Mouse (Mus musculus): ENCODE measurements at regions not wholly inside any gene's neighbourhood (a gene's known extent, or its start where the extent isn't known, plus 50 kb on each side); places are given as distances from the start of the nearest gene placed in this dataset.

DNA sequence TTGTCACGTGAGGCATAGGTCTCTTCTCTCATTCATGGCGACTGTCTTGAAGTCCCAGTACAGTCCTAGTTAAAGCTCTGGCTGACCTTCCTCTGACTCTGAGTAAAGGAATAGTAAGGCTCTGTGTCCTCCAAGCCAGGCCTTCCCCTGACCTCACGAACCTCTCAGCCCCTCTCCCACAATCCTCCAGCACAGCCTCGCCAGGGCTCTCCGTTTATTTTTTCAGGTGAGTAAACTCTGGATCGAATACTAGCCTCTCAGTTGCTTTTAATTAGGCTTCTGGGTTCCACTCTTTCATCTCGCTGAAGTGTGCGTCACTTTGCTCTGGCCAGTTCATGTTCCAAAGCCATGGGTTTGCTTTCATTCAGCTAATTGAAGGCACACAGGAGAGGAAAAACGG, 133.8 kb downstream of the Mylk4 start:
- DNase-seq = no peak

DNA sequence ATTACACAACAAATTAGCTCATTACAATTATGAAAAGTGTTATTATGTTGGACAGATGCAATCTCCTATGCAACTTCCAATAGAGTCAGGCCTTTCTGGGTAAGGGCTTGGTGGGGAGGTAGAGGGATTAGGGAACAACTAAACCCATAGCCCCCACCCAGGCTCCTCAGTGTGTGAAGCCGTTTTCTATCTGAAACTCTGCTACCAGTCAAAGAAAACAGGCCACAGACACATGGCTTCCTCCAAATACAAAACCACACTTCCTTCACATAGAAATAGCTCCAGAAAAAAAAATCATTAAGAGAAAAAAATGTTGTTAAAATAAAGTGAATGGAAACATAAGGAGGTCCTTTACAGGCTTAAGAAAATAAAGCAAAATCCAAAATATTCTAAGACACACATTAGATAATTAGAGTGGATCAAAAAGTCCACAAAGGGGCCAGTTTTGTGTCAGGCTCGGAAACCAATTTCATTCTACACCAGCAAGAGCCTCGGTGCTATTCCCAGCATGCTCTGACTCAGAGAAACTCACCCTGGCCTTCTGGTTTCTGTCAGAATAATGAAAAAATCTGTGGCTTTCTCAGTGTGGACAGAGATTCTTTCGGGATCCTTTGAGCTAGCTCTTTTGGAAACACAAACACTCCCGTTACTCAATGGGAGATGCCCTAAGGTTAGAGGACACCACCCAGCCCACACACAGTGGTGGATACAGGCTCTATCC, 140.6 kb downstream of the Mylk4 start:
- DNase-seq = no peak

DNA sequence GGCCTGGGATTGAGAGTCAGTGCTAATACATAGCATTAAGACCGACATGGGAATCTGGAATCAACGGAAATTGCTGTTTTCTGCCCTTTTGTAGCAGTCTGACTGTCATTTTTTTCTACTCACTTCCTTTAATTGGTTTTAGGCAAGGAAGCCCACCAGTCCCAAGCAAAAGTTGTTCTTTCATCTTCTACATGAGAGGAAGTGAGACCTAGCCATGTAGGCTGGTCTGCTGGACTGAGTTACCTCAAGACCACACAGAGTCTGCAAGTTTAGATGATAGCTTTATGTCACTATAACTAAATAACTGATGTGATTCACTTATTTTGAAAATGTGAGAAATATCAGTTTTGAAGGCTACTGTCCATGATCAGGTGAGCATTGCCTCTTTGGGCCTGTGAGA, 142.8 kb downstream of the Mylk4 start:
- DNase-seq = no peak

DNA sequence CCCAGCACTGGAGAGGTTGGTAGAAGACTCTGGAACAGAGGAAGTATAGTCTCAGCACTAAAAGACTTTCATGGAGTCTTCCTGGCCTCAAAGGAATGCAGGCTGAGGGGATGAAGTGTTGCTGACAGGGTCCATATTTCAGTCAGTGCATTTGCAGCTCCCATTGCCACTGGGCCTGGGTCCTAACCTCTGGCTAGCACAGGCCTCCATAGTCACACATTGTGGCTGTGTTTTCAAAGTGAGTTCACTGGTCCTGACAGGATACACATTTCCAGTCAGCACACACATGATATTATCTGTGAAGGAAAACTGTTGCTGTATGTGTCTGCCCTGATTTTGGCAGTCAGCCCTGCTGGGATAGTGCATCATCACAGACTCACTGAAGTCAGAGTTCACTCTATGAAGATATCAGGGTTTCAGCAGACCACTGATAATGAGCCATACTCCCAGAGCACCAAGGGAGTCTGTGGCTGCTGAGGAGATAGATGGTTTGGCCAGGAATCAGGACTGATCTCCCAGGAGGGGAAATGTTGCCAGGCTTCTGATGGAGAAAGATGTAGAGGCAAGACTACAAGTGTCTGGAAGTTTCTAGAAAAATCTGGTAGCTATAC, 153.5 kb downstream of the Mylk4 start:
- no peak for DNase-seq

DNA sequence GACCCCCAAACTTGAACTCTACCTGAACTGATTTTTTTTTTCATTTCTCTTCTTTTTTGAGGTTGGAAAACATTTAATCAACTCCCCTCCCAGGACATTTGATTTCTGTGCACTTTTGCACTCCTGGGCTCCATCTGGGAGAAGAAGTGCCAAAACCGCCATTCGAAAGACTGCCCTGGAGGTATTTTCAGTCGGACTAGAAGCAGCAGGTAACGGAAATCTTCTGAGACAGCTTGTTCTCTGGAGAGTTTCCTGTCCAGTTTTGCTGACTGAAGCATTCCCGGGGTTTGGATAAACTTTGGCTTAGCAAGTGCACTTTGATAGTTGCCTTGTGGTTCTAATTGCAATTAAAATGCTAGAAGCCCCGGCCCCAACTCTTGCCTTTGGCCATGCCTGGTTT, 169.8 kb downstream of the Mylk4 start:
- no peak for DNase-seq

DNA sequence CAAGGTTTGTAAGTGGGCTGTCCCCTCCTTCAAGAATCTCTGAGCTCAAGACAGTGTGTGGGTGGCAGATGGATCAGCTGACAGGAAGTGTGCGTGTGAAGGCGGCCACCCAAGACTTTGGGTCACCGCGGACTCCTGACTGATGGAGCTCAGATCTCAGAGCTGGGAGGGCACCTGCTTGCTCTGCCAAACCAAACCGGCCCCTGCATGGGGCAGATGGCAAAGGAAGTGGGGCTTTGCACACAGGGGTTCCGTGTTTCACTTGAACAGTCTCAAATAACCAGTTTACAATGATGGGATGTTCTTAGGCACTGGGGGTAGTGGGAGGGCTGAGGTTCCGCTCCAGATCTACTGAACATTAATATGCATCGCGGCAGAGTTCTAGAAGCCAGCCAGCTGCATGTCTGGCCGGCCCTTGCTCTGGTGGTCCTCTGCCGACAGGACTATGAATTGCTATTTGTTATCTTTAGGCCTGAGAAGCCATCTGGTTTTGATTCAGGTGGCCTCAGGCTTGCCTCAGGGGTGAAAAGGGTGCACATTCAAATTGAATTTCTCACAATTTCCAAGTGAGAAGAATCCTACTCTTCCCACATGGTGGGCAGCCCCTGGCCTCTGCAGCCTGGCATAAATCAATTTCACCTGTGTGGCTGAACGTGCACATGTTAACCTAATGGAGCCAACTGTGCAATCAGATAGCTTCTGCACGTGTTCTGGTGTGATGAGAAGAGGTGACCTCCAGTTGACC, 172.0 kb downstream of the Mylk4 start:
- DNase-seq = no peak

DNA sequence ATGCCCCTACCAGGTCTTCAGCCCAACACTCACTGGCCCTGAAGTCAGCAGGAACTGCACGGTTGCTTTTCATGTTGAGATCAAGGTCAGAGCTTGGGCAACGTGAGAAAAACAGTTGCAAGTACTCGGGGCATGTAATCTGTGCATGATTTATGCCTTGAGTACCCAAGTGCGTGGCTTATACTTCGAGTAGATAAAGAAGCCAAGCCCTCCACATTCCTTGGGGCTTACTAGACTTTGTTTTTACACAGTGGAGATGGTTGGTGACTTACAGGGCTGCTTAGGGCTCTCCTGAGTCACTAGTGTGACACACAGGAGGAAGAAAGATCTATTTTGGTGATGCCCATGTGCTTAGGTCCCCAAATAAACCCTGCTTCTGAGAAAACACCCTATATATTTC, 172.8 kb downstream of the Mylk4 start:
- DNase-seq = no peak

DNA sequence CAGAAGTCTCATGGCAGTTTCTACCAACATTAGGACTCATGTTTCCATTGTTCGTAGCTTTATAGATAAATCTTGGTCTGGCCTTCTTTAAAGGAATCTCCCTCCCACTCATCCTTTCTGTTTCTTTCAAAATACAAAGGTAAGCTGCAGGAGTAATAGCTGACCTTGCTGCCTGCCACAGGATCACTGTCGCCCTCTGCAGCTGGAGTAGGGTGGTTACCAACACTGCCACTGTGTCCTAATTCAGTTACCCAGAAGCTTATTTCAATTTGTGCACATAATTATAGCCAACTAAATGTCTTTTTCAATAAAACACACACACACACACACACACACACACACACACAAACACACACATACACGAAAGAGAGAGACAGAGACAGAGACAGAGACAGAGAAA, 175.3 kb downstream of the Mylk4 start:
- no peak for DNase-seq

DNA sequence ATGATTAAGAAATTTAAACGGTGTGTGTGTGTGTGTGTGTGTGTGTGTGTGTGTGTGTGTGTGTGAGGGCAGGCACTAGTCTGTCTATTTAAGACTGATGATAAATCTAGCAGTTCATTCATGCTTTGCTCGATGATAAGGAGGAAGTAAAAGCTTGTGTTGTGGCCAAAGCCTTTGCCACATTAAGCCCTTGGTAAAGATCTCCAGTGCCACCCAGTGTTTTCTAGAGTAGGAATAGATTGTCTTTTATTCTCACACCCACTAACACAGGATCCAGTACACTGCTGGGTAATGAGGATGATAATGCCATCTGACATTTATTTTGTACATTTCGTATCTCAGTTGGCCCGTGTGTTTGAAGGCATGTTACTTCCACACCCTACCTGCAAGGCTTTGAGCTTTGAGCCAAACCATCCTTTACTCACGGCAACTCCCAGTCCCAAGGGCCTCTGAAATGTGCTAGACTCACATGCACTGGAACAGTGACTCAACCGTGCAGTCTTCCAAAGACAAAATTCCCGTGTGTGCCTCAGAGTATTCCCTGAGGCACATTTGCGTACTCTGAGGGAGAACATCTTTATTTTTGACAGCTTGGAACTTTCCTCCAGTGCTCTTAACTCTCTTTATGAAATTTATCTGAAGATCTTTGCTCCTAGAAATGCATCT, 179.7 kb downstream of the Mylk4 start:
- no peak for DNase-seq

DNA sequence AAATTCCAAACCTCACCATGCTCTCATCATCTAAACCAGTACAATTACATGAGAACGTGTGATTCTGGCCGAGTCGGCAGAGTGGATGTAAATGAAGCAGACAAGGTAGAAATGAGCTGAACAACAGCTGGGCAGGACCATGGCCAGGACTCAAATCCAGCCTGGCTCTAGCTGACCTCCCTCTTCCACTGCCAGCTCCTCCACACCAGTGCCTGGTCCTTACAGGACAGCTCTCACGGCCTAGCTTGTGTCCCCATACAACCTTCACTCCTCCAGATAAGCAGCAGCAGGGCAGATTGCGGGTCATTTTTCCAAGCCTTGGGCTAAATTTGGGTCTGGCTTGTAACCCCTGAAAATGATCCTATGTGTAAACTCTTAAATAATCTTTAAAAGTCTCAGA, 182.4 kb downstream of the Mylk4 start:
- no peak for DNase-seq

DNA sequence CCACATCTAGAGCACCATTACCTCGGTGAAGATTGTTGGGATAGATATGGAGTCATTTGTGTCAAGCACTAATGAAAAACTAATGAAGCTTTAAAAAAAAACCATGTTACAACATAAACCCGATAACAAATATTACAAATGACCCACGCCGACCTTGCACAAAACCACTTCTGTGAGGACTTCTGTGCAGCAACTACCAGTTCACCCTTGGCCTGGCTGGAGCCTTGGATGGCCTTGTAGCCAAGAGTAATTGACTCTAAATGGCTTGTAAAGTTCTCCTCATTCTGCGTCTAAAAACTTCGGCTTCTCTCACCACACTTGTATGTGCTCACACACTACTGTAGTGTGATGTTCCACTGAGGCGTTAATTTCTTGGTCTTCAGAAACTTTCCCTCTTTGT, 190.1 kb downstream of the Mylk4 start:
- DNase-seq = no peak

DNA sequence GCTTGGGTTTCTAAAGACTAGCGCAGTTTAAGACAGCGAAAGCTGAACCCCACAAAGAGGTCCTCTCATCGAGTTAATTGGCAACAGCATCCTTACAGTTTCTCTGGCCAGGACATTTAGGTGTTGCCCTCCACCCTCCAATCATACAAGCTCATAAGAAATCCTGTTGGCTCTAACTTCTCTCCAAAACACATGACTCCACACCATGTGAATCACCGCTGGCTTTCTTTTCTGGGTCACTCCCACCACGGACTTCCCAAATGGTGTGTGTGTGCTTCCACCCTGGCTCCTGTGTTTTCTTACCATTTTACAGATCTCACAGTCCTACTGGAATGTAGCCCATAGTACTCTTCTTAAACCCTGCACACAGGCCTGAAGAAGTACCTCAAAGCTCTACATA, 190.6 kb downstream of the Mylk4 start:
- DNase-seq = no peak

DNA sequence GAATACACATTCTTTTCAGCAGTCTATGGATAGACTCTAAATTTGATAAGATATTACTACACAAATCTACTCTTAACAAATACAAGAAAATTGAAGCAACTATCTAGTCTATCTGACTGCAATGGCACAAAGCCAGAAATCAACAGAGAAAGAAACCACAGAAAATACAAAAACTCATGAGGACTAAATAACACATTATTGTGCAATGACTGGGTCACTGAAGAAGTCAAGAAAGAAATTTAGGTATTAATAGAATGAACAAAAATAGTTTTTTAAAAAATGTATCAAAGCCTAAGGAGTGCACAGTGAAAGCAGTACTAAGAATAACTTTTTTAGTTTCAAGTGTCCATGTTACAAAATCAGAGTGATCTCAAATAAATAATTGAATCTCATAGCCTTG, 202.2 kb downstream of the Mylk4 start:
- no peak for DNase-seq

DNA sequence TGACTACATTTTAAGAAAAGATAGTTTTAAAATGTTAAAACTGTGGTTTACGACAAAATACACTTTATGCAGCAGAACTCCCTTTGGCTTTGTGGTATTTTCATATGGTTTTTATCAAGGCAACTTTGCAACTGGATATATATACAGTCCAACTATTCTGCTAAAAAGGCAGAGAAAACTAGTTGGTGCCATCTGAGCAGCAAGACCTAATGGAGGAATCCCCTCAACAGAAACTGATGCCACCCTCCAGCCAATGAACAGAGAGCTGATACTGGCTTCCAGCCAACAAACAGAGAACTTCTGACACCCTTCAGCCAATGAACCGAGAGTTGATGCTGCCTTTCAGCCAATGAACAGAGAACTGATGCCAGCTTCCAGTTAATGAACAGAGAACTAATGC, 215.9 kb downstream of the Mylk4 start:
- no peak for DNase-seq

DNA sequence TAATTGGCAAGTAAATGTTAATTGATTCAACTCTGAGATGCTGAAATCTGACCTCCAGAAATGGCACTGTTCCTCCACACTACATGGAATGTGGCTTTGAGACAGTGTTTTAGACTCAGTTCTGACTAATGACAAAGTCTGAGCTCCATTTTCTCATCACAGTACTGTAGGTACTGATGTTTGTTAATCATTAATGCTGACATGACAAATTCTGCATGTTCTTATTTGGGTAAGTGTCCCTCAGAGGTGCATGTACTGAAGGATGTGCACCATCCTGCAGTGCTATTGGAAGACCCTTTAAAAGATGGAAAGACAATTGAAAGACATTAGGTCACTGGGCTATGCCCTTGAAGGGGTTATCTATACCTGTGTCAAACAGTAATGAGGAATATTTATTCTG, 222.1 kb upstream of the Gmds start:
- no peak for DNase-seq

DNA sequence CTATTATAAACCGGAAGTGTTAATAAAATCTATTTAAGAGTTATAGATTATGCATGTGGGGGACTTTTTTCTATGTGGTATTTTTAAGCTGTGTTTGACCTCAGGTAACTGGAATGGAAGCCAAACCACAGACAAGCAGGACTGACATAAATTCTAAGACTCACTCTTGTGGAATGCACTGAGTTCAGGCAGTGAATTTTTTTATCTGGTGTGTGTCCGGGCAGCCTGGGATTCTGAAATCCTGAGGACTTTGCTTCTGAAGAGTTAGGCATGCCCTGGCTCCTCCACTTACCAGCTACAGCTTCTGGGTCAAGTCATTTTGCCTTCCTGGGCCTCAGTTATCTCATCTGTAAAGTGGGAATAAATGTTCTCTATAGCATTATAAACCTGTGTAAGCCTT, 217.9 kb upstream of the Gmds start:
- no peak for DNase-seq

DNA sequence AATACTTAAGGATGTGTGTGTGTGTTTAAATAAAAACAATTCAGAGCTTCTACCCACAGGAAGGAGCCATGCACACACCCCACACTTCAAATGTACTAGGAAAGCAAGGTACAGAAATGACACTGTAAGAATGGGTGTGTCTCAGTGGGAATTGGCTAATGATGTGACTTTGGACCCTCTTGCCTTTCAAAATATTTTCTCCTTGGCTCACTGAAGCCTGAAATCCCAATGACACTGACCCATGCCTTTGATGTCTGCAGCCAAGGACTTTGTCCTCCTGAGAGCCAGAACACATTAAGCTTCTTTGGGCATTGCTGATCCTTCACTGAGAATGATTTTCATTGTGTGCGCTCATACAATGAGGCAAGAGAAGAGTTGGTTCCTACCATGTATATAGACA, 216.5 kb upstream of the Gmds start:
- no peak for DNase-seq

DNA sequence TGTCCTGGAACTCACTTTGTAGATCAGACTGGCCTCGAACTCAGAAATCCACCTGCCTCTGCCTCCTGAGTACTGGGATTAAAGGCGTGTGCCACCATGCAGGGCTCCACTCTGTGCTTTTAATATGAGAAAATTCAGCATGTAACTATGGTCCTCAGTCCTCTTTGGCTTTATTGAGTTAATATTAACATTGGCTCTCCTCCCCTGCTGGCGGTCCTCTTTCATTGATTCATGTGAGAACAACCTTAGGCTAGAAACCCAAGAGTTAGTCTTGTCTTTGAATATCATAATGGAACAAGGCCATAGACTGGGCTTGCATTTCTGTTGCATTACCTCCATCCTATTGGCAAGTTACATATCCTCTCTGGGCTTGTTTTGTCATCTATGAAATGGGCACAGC, 216.1 kb upstream of the Gmds start:
- no peak for DNase-seq

DNA sequence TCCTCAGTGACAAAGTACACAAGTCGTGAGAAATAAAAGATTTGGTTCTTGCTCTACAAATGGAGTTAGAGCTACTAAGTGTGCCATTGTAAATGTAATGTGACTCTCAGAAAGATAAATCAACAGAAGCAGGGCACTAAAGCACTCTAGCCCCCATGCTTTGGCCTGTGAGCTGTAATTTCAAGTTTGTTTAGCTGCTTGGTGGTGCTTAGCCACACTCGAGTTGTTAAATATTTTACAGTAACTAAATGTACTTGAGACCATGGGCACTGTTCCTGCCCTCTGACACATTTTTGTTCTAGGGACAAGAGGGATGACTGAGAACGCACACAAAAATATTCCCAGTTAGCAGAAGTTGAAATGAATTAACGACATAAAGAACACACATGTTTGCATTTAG, 214.6 kb upstream of the Gmds start:
- no peak for DNase-seq

DNA sequence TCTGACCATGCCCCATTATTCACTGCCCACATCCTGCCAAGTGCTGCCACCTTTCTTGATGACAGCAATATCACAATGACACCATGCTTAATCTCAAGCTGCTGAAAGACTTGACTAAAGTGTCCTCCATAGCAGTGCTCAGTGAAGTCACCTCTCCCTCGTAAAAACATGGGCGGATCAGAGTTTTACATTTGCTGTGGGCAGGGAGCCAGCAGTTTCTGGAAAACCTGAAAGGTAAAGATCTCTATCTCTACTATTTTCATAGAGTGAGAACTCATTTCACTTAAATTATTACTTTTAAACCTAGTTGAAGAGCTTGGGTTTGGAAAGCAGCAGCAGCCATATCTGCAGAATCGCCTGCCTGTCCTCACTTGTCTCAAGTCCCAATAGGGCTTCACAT, 211.6 kb upstream of the Gmds start:
- no peak for DNase-seq

DNA sequence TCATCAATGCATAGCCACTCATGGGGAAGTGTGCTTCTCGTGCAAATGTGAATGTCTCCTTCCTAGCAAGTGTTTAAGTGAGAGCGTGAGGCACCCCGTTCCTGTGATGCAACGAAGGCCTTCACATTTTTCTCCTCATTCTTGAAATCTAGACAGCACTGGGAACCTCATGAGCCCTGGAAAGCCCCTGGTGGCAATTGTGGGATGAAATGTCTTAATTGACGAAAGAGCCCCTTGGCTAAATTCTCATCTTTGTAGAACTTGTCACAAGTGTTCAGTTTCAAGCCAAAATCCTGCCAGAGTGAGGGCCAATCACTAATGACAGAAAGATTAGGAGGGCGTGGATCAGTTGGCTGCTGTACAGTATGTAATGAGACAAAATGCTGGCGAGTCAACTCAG, 208.6 kb upstream of the Gmds start:
- no peak for DNase-seq

DNA sequence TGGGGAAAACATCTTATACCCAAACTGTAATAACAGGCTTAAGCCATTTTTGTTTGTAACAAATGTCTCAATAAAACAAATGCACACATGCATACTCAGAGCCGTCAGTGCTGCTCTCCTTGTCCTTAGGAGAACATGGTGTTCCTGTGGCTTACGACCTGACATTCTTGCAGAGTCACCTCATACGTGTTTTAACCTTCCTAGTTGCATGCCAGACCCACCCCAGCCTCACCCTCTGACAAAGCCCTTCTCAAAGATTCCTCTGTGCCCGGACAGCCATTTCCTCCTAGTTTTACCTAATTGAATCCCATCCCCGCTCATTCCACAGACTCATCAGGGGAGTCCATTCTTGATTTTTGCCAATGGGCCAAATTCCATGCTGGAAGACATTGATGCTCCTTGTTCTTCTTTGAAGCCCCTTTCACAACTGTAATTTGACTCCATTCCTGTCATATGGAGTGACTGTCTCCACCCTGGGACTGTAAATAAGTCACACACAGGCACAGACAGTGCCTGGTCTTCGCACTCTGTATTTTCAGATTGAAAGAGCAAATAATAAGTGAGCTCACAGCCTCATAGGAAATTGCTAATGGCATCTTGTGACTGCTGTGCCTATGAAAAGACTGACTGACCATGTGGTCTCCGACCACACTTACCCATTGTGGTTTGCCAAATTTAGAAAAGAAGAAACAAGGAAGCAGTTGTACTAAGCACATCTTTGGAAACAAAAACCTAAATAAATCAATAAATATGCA, 206.6 kb upstream of the Gmds start:
- peak; percentile 8 for DNase-seq

DNA sequence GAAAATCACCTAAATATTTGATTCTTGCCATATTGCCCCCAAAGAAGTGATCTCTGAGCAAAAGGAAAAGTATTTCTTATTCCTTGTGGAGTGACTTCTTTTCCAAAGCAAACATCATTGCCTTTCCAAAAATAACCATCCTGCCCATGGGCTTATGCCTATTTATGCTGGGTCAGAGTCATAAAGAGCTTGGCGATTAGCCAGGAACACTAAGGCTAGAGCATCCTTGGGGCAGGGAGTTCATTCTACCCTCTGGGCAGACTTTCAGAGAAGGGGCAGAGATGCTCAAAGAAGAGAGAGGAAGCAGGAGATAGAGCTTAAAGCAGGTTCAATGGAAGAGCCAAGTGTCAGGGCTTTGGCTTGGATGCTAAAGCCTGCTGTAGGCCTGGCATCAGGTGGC, 203.1 kb upstream of the Gmds start:
- no peak for DNase-seq

Measured in cerebellum, adult 9-10 months (tissue).